Mouse (Mus musculus): ENCODE results near the gene Mmaa.
A peak's percentile ranks its signal among the peaks of the same experiment; 100 is the strongest.

- TF ChIP-seq EP300 (optimal IDR thresholded peaks at IDR 0.05) (no peak), CTCF (IDR thresholded peaks at IDR 0.05; ENCODE audit: low read depth) (peak; percentile 79)
These were observed 44.8 kb upstream of the Mmaa start for GRCm38 (mm10) chr8:79339555-79339954.
